Mouse (Mus musculus) 416B (cell line): ENCODE results near the gene Slc22a5.
"Not testable (repeated sequence)": the region's sequence is repeated elsewhere in the genome, so short reads cannot be mapped to it uniquely, and the experiment has no call there.

ENCODE experiments used
- DNase-seq: peaks from one replicate; pipeline ENCODE4 v3.0.0; 2011; ENCODE audit warnings: low read depth

The Slc22a5 gene

DNA sequence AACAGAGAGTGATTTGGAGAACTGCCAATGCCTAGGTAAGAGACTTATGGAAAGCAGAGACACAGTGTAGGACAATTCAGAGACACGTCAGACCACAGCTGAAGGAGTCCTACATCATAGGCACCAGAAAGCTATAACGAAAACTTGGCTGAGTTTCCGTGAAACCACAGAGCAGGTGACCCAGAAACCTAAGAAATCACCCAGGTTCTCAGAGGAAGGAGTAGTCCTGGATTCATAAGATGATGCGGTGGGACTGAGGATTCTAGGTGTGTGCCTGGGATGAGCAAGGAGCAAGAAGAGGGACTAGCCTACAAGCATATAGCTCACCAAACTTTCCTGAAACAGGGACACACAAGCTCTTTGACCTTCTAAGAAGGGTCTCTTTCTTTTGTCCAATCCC is 3.2 kb downstream of the Slc22a5 start:
- DNase-seq: no peak

DNA sequence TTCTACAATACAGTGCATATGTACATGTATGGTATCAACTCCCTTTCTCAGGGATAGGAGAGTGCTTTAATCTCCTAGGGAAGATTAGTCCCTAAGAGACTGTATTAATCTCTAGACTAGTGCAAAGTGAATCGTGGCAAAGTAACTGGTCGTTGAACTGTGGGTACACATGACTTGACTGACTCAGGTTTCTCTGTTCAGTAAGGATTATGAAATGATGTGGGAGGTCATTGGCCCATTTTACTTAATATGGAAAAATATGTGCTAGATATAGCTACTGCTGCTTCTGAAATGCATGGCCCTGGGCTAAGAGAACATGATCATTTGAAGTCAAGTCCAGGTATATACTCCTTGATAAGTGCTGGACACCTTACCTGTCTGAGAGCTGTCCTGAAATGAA is 8.2 kb downstream of the Slc22a5 start:
- peak; percentile 47 for DNase-seq

DNA sequence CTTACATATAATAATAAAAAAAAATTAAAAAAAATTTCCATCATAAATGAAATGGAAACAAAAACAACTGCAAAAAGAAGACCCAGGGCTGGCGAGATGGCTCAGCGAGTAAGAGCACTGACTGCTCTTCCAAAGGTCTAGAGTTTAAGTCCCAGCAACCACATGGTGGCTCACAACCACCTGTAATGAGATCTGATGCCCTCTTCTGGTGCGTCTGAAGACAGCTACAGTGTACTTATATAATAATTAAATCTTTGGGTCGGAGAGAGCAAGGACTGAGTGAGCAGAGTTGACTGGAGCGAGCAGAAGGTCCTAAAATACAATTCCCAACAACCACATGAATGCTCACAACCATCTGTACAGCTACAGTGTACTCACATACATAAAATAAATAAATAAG is 13.4 kb downstream of the Slc22a5 start:
- DNase-seq: not testable (repeated sequence)

DNA sequence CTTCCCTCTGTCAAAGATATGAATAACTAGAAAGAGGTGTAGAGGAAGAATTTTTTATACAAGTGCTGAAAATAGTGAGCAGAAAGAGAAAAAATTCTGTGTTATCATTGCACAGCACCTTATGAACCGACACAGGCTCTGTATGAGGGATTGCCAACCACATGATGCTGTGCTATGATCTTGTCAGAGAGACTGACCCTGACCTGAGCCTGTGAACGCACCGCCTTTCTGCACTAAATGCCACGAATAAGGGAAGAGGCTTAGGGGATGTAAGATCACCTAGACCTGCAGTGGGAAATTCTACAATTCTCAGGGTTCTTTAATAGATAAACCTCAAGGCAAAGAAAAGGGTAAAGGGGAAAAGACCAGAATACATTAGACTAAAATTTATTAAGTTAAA is 15.0 kb downstream of the Slc22a5 start:
- DNase-seq: no peak

DNA sequence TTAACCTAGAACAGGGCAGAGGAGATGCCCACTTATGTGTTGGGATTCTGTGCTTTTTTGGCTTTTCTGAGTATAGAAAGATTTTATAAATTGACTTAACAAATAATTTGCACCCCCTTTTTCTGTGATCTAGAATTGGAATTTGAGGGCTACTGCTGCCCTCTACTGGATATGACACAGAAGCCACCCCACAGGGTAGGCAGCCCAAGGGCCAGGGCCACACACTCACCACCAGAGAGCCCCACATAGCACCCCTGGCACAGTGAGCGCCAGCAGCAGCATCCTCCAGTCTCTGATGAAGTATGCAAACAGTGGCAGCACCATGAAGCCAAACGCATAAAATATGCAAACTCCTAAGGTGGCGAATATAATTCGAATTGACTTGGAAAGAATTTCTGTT is 16.8 kb downstream of the Slc22a5 start:
- DNase-seq: peak; percentile 64

DNA sequence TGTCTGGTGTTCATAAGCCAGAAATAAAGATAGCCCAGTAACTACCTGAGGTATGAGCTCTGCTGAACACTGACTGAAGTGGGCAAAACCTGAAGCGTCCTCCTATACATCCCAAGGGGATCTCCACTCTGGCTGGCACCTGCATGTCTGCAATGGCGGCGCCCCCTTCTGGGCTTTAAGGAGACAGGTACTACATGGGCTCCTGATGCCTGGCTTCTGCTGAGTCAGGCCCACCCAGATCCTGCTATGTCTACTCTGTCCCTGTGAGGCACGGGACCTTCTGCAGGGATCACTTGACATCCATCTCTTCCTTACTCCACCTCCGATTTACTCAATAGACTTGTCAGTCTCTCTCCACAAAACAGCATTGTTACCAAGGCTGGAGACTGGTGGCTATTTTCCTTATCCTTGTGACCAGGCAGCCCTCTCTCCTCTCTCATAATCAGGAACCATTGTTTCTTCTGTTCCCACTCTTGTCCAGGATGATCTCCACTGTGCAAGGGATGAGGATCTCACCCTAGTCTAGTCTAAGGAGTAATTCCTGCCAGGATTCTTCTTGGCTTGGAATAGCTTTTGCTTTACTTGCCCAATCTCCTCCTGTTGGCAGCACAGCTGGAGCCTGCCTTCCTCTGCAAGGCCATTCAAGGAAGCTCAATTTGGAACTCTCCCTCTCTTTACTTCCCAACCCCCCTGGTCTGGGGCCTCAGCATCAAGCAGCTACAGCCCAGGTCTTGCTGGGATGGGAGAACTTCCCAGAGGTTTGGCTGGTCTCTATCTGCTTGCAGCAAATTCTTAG is 17.4 kb downstream of the Slc22a5 start:
- not testable (repeated sequence) for DNase-seq

DNA sequence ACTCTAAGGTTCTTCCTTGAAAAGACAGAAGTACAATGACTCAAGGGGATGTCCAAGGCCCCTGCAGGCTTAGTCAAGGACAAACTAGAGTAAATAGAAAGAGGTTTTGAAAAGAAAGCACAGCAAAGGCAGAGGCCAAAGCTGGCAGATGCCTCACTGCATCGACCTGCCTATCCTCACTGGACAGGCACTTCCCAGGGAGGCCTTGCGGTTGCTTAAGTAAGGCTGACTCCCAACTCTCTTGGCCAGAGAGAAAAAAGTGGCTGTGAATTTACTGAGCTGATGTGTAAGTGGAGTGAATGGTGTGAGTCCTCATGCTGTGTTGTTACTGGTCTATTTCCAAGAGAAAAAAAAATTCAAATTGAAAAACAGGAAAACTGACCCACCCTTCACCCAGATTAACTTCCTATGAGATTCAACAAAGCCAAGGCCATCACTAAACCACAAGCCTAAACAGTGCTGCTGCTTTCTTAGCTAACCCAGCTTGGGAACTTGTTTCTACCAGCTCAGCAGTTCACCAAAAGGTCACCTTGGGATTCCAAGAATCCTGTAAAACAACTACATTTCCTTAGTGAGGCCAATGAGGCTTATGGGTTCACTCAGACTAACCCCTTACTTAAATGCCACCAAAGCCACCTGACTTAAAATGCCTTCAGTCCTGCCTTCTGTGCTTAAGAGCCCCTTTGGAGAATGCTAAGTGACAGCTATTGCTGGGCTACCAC is 19.5 kb downstream of the Slc22a5 start:
- DNase-seq: peak; percentile 64

DNA sequence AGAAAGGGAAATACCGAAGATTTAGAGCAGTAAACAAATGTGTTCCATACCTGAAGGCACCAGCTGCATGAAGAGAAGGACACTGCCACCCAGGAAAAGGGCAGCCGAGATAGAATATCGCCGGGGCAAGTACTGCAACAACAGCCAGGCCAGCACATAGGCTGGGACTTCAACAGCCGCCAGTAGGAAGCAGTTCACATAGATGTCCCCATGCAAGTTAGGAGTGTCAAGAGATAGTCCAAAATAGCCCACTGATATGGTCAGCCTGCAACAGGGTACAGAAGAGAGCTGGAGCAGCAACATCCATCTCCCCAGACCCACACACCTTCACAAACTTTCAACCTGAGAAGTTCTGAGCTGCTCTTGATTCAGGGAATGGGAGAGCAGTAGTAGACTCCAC is 22.3 kb downstream of the Slc22a5 start:
- no peak for DNase-seq

DNA sequence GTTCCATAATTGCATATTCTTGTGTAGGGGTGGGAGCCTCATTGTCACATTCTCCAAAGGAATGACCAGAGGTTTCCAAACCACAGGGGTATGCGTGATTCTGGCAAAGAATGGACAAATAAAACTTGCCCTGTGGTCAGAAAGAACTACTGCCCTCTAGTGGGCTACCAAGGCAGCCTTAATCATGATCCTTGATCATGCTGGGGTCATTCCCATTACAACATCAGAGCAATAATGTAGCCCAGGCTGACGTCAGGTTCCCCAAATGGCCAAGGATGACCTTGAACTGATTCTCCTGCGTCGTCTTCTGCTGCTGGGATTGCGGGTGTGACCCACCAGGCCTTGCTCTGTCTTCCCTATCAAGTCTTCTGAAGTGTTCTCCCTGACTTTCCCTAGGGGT is 23.1 kb downstream of the Slc22a5 start:
- not testable (repeated sequence) for DNase-seq

DNA sequence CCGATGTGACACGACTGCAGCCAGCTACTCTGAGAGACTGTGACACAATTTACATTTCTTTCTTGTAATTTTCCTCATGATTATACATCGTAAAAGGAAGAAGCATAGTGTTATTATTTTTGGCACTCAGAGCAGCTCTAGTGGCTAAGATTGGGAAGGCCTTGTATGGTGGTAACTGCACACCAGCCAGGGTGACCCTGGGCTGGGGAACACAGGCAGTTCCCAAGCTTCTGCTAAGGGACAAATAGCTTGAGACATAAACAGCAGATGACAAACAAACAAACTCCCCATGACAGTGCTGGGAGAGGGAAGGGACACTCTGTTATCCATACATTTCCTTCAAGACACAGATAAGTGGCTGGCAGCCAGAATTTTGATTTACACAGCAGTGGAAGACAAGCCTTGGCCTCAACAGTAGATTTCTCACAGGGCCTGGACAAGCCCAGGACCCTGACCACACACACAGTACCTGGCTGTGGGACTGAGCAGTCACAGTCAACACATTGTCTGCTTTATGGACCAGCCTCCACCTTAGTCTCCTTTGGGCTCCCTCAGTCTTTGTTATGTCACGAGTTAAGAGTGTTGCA is 26.6 kb downstream of the Slc22a5 start:
- not testable (repeated sequence) for DNase-seq

DNA sequence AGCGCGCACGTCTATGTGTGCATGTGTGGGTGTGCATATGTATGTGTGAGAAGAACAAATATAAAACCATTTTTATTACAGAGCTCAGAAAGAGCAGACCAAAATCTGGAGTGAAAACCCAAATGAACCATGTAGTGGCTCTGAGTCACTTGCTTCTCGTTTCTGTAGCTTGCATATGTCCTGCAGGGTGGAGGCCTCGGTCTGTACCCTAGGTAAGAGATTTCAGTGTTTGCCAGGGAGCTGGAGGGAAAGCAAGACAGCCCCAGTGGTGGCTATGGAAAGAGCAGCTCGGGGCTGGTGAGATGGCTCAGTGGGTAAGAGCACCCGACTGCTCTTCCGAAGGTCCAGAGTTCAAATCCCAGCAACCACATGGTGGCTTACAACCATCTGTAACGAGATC is 30.5 kb downstream of the Slc22a5 start:
- DNase-seq: peak; percentile 70

DNA sequence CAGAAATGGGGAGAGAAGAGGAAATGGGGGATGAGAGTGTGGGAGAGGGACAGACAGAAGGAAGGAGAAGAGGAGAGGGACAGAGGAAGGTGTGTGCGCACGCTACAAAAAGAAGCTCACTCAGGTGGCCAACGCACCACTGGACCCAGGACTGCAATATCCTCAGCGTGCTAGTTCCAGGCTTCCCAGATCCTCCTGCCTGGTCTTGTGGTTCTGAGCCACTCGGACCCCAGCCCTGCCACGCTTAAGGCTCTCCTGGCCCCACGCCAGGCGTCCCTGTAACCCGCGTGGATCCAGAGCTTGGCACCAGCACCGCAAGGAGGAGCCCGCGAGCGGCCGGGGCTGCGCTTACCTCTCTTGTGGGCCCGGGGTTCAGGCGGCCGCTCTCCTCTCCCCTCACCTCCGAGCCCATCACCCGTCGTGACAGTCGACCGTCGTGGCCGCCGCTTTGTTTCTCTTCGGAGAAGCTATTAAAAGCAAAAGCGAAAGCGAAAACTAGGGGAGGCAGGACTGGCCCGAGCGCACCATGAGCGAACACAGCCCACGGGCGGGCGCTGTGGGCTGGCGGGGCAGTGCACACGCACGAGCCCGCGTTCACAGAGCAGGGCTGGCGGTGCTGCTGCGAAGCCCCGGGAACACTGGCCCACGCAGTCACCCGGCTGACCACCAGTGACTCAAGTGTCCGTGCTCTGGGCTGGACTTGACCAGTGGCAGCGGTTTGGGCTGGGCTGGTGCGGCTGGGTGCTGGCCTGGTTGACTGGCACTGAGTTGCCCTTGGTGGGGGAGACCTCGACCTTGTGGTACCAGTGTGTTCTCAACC is 32.5 kb downstream of the Slc22a5 start, which contains the start of gene Gm12216:
Gene Gm12216 (minus strand): TSS at position 496 of the 820 bp plus-strand sequence.
- DNase-seq: peak; percentile 57

DNA sequence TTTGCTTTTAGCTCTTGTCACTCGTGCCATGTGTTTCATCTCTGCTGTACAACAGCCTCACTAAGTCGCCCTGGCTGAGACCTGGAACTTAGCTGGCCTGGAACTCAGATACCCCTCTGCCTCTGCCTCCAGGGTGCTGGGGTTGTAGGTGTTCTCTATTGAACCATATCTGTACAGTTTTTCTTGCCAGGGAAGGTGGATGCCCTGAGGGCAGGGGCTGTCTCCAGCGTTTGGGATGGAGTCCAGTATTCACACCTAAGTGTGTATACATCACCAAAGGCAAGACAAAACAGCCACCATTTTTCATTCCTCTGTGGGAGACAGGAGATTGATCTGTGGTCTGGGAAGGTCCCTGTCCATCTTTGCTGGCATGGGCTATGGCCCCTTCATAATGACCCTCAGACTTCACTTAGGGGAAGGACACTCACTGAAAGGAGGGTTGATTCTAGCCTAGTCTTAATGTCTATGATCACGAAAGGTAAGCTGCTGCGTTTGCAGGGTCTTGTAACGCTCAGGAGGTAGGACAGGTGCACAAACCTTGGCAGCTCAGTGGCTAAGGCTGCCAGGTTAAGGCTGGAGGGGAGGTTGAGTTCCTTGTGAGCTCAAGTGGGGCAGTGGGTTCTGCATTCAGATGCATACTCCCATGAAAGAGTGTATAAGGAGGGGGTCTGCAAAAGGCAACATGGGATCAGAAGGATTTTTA is 33.3 kb downstream of the Slc22a5 start:
- no peak for DNase-seq

DNA sequence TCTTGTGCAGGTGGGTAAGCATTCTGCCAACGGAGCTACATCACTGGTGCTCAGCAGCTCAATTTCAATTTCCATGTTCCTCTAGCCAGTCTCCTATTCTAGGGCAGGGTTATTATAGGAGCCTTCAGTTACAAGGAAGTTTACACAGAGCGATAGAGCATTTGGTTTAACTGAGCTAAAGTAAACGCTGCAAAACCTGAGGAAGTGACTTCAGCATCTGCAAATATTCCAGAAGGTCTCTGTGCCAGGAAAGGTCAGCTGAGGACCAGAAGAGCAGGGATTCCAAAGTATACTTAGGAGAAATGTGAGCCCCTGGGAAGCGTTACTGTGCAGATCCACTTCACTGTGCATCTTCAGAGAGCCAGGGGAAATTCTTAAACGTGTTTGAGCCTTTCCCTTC is 37.8 kb downstream of the Slc22a5 start:
- no peak for DNase-seq

DNA sequence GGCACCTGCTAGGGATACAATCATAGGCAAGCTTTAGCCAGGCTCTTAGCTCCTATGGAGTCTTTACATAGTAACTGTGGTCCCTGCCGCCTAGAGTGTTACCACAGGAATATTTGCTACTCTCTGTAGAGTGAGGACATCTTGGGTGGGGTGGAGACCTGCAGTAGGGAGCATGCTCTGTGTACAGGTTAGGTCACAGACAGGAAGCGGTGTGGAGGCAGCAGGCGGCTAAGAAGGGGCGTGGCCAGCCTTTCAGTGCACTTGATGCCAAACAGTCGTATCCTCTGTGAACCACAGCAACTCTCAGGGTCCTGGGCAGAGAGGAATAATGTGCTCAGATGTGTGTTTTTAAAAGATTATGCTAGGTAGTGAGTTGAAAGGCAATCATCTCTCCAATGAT is 39.7 kb downstream of the Slc22a5 start:
- DNase-seq: peak; percentile 94

DNA sequence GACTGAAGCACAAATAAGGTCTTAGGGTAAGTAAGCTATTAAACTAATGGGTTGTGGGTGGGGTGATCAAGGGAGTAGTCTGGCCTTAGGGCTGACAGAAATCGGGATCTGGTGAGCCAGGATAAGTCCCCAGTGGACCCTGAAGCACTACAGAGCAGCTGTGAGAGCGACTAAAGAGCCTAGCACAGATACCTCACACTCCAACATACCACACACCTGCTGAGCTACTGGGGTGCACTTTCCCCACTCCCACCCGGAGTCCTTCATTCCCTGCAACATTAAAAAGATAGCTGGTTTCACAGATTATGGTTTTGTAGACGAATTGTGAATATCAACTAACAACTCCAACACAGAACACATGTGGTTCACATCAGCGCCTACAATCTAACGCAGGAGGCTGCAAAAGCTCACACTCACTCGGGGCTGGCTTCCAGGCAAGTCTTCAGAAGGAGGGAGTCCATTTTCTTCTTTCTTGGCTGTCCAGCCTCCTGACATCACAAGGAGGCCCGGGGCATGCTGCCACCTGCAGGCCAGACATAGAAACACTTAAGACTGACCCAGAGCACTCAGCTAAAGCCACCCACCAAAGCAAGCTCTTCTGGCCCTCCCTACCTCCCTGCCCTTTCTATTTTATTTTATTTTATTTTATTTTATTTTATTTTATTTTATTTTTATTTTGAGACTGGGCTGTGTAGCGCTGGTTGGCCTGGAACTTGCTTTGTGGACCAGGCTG is 41.7 kb downstream of the Slc22a5 start:
- DNase-seq: peak; percentile 90

DNA sequence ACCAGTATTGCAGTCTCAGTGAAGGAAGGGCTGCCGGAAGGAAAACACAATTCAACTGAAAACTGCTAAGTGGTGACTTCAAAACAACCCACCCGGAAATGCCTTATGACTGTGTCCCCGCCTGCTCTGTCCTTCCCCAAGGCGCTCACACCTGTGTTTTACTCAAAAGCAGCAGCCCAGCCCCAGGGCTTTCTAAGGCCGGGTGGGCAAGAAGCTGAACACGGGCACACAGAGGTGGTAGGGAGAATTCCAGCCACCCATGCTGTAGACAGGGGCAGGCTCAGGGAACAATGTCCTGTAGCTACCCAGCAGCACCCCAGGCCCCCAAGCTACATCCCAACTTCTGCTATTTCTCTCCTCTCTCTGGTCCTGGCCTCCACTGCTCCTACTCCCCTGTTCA is 45.8 kb downstream of the Slc22a5 start:
- DNase-seq: no peak

DNA sequence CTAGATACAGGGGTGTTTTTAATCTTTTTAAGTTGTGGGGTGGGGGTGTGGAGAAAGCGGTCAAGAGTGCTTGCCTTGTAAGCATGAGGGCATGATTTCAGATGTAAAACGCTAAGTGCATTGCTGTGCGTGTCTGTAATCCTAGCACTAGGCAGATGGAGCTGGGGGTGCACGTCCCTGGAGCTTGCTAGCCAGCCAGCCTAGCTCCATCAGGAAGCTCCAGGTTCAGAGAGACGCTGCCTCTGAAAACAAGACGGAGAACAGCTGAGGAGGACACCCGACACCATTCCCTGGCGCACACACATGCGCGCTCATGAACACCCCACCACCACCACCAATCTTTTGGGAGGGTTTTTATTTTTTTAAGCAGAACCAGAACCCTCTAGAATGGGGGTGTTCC is 48.4 kb downstream of the Slc22a5 start:
- DNase-seq: no peak

DNA sequence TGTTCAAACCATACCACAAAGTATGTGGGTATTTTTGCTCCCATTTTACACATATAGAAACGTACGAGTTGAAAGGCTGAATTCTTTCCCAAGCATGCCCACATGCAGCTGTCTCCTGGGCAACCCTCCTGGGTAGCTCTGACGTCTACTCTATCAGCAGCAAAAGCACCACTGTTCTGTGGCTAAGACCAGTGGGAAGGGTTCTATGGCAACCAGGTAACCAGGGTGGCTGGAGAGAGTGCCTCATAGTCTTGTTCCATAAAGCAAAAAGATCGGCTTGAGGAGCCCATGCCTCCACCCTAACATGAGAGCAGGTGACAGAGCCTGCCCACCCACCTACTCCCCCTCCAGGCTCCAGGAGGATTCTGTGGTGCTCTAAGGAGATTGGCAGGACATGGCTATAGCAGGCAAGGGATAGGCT is 49.3 kb downstream of the Slc22a5 start:
- no peak for DNase-seq

DNA sequence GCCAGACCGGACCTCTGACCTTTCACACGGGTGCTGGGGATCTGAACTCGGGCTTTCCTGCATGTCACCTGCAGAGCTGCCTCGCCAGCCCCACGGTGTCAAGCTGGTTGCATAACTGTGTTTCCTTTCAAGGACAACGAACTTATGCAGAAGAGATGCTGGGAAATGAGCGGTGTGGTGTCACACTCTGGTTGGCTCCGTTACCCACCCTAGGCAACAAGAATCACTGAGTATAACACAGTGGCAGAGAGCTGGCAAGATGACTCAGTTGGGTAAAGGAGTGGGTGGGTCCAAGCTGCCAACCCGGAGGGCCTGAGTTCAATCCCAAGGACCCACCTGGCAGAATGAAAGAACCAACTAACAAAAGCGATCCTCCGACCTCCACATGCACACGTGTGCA is 49.9 kb downstream of the Slc22a5 start:
- no peak for DNase-seq
